Mouse (Mus musculus) midbrain, postnatal 0 days (tissue): ENCODE measurements around the gene Nebl. TPM values are rescaled to one million over a fixed set of nuclear protein-coding genes. Genes with fewer than 3 reads are reported as not detected.

Experiments used
- ATAC-seq: fragments of 200-750 bp; cut with Nextera tagmentation; 2 replicates; pipeline ENCODE4 v1.8.0; 2017; ENCODE audit warnings: moderate number of reproducible peaks, mild to moderate bottlenecking, moderate TSS enrichment, moderate library complexity; ENCODE audit not compliant: low FRiP score
- DNase-seq: peaks from one replicate; pipeline ENCODE4 v3.0.0-alpha.2; 2015; ENCODE audit warnings: low spot score
- H3K27ac ChIP-seq: fragments of 300-500 bp; sonication (generic); 2 replicates; pipeline ENCODE4 v1.5.1; 2014; ENCODE audit warnings: low read depth, mild to moderate bottlenecking, low read length, mixed read lengths
- H3K27me3 ChIP-seq: fragments of 300-500 bp; sonication (generic); 2 replicates; pipeline ENCODE4 v1.6.1; 2014; ENCODE audit warnings: low read length, control low read depth, mixed read lengths; ENCODE audit not compliant: insufficient read depth
- H3K36me3 ChIP-seq: fragments of 300-500 bp; sonication (generic); 2 replicates; pipeline ENCODE4 v1.6.1; 2014; ENCODE audit warnings: low read length, control low read depth, mixed read lengths; ENCODE audit not compliant: insufficient read depth
- H3K4me1 ChIP-seq: fragments of 300-500 bp; sonication (generic); 2 replicates; pipeline ENCODE4 v1.6.1; 2014; ENCODE audit warnings: mild to moderate bottlenecking, control low read depth, antibody characterized with exemption, low read length, mixed read lengths; ENCODE audit not compliant: insufficient read depth
- H3K4me2 ChIP-seq: fragments of 300-500 bp; sonication (generic); 2 replicates; pipeline ENCODE4 v1.6.1; 2014; ENCODE audit warnings: low read depth, mild to moderate bottlenecking, low read length, mixed read lengths; ENCODE audit not compliant: poor library complexity, severe bottlenecking
- H3K4me3 ChIP-seq: fragments of 300-500 bp; sonication (generic); 2 replicates; pipeline ENCODE4 v1.5.1; 2014; ENCODE audit warnings: low read depth, mild to moderate bottlenecking, low read length, moderate library complexity
- H3K9ac ChIP-seq: fragments of 300-500 bp; sonication (generic); replicated peaks from 2 replicates; pipeline ENCODE4 v1.6.1; 2014; ENCODE audit warnings: mild to moderate bottlenecking, low read length, moderate library complexity, mixed read lengths; ENCODE audit not compliant: poor library complexity, severe bottlenecking
- H3K9me3 ChIP-seq: fragments of 300-500 bp; sonication (generic); 2 replicates; pipeline ENCODE4 v1.6.1; 2016; ENCODE audit warnings: low read length, control low read depth
- CTCF ChIP-seq: IDR thresholded peaks from 2 replicates; pipeline ENCODE4 v1.5.1; 2016; ENCODE audit warnings: antibody characterized with exemption, mild to moderate bottlenecking
- WGBS: fragments of 180-500 bp; shearing (Covaris S2); extraction: QIAGEN DNeasy Blood & Tissue Kit; methylation state at CpG from one replicate; pipeline ENCODE4 v1.1.7; 2014; 5-methylcytosine and 5-hydroxymethylcytosine counted together
- polyA plus RNA-seq: library from polyadenylated mRNA; unstranded; fragments of >200 nt; fragmentation: Nextera tagmentation; extraction: Ambion mirVana; gene quantifications from 2 replicates; pipeline ENCODE4 v1.2.1, GENCODE M21; 2015
- total RNA-seq: library from RNA; depleted of rRNA; stranded (reverse); fragments of >200 nt; gene quantifications from 2 replicates; pipeline ENCODE4 v1.2.3, GENCODE M21; 2014

The Nebl gene
- total and polyA plus RNA-seq, 2 experiments from 2014 or later, result 11.7 to 24.0 TPM

- peak; percentile 55 for DNase-seq
- no peak for TF ChIP-seq CTCF
- no peak overlapping the region for H3K27ac ChIP-seq
- peak overlapping the region; percentile 7; the same call in 1 of the 2 replicates for H3K4me2 ChIP-seq
- no peak overlapping the region for H3K4me3 ChIP-seq
- H3K36me3 ChIP-seq, result no peaks in the 10 kb centered on the region
- ATAC-seq, result no peak
- H3K9ac ChIP-seq, result no peak overlapping the region
- no peaks in the 10 kb centered on the region for H3K4me1 ChIP-seq
- H3K27me3 ChIP-seq, result no peaks in the 10 kb centered on the region; the same call in 1 of the 2 replicates
- H3K9me3 ChIP-seq, result no peaks in the 10 kb centered on the region
- WGBS, result 11% methylated on average over 5 of the region's 5 CpGs
These were observed 92.6 kb downstream of the Nebl start for GRCm38 (mm10) chr2:17638631-17639030.

DNA sequence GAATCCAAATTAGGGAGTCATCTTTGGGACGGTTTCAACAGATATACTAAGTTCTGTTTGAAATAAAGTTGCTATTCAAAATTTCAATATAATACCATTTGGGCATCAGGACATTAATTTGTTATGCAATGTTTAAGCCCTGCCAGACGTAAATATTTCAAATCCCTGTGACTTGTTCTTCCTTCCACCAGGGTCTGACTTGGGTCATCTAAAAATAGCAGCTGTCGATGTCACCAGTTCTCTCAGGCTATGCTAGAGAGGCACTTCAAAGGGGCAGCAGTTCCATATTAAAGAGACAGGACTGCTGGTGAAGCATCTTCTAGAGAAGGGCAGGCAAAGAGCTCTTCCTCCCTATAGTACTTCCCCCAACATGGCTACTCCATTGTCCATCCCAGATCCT, 107.3 kb downstream of the Nebl start:
- H3K9me3 ChIP-seq, result no peaks in the 10 kb centered on the region
- TF ChIP-seq CTCF, result no peak
- WGBS, result 63% methylated on average over 3 of the region's 3 CpGs
- no peaks in the 10 kb centered on the region for H3K36me3 ChIP-seq
- DNase-seq, result no peak
- no peaks in the 10 kb centered on the region for H3K4me1 ChIP-seq
- no peak overlapping the region for H3K27ac ChIP-seq
- no peak overlapping the region for H3K4me3 ChIP-seq
- no peak overlapping the region for H3K9ac ChIP-seq
- H3K4me2 ChIP-seq, result no peak overlapping the region
- no peak for ATAC-seq
- no peaks in the 10 kb centered on the region for H3K27me3 ChIP-seq

DNA sequence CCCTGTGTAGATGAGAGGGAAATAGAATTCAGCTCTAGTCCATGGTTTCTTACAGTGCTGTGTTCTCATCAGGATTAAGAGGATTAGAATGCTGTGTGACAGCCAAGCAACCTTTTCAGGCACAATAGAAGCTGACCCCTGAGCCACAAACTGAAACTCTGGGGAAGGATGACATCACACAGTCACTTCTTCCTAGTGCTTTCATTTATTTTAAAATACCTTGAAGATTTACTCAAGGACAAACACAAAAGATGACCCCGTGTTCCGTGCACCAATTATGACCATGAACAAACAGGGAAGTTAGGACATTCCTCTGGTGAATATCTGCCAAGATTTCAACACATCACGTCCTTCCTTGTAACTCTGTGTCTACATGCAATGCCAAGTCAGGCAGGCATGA, 121.0 kb downstream of the Nebl start:
- no peak for DNase-seq
- H3K27ac ChIP-seq, result no peak overlapping the region
- H3K4me3 ChIP-seq, result no peak overlapping the region
- ATAC-seq, result no peak
- 13% methylated on average over 3 of the region's 3 CpGs for WGBS
- no peak overlapping the region for H3K9ac ChIP-seq
- no peak for TF ChIP-seq CTCF
- no peaks in the 10 kb centered on the region for H3K9me3 ChIP-seq
- no peak overlapping the region for H3K4me2 ChIP-seq
- no peaks in the 10 kb centered on the region for H3K4me1 ChIP-seq
- no peaks in the 10 kb centered on the region for H3K36me3 ChIP-seq
- no peaks in the 10 kb centered on the region for H3K27me3 ChIP-seq

DNA sequence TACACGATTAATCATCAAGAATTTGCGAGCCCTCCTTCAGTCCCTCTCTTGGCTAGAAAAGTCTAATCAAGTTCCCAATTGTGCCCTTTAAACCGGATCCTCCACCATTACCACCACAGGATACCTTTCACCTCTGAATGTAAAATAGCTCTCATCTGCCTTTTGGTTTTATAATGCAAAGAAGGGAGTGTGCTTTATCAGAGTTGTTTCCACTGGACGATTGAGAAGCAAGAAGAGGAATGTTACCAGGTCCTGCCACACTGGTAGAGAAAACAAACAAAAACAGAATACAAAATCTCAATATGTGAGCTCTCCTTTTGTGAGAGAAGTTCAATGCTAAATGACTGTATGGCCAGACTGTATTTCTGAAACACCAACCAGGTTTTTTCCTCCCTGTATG, 127.7 kb downstream of the Nebl start:
- H3K27ac ChIP-seq, result no peak overlapping the region
- no peaks in the 10 kb centered on the region for H3K4me1 ChIP-seq
- WGBS, result 66% methylated on average over 4 of the region's 4 CpGs
- no peak overlapping the region for H3K4me3 ChIP-seq
- H3K9me3 ChIP-seq, result no peaks in the 10 kb centered on the region
- H3K27me3 ChIP-seq, result no peaks in the 10 kb centered on the region
- no peak overlapping the region for H3K4me2 ChIP-seq
- ATAC-seq (no peak), DNase-seq (no peak)
- H3K9ac ChIP-seq, result no peak overlapping the region
- TF ChIP-seq CTCF, result no peak
- H3K36me3 ChIP-seq, result no peaks in the 10 kb centered on the region

DNA sequence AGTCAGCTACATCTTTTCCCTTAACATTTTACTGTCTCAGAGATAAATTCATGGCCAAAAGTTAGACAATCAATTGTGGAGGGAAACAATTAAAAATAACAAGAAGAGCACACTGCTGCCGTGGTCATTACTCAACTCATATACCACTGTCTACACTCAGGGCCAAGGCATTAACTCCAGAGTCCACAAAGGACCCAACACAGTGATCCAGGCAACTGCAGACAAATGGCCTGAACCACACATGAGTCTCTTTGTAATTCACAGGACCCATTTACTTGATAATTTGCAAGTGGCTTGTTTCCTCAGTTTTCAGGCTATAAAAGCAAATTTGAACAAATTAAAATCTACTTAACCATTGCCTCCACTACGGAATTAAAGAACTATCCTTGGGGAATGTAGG, 130.6 kb downstream of the Nebl start:
- Histone ChIP-seq H3K36me3 (no peaks in the 10 kb centered on the region), H3K4me3 (no peak overlapping the region), H3K4me2 (no peak overlapping the region), H3K9me3 (no peaks in the 10 kb centered on the region), H3K27ac (no peak overlapping the region), H3K4me1 (no peaks in the 10 kb centered on the region), H3K27me3 (no peaks in the 10 kb centered on the region), H3K9ac (no peak overlapping the region)
- no peak for TF ChIP-seq CTCF
- DNase-seq (no peak), ATAC-seq (no peak)
- WGBS, result 81% methylated on average over 2 of the region's 2 CpGs

DNA sequence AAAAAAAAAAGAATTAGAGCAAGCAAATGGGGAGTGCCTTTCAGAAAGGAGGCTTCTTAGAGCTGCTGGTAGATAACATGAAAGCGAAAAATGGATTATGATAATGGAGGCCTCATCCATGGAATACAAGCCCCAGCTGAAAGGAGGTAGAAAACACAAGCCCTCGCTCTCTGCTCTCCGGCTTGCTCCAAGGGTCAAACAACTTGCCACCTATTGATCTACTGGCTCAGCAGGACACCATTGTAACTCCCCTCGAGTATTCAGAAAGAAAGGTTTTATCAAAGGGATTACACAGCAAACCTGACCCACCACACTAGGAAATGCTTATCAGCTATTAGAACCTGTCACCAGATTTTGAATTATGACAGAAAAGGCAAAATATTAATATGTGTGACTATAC, 131.4 kb downstream of the Nebl start:
- no peak for ATAC-seq
- no peak overlapping the region for H3K27ac ChIP-seq
- no peak for TF ChIP-seq CTCF

More for the DNA sequence above, 131.4 kb downstream of the Nebl start:
- no peak overlapping the region for H3K9ac ChIP-seq
- WGBS, result 21% methylated on average over 4 of the region's 4 CpGs
- no peak overlapping the region for H3K4me3 ChIP-seq
- H3K9me3 ChIP-seq, result no peaks in the 10 kb centered on the region
- no peaks in the 10 kb centered on the region for H3K4me1 ChIP-seq
- H3K4me2 ChIP-seq, result no peak overlapping the region
- DNase-seq, result no peak
- no peaks in the 10 kb centered on the region for H3K27me3 ChIP-seq
- H3K36me3 ChIP-seq, result no peaks in the 10 kb centered on the region
